Mouse (Mus musculus) midbrain, embryonic 11.5 days (tissue): ENCODE measurements around the gene Pax8. TPM values are rescaled to one million over a fixed set of nuclear protein-coding genes. Genes with fewer than 3 reads are reported as not detected.
A peak's percentile ranks its signal among the peaks of the same experiment; 100 is the strongest.

Experiments
- ATAC-seq: fragments of 200-750 bp; cut with Nextera tagmentation; 2 replicates; pipeline ENCODE4 v1.8.0; 2017; ENCODE audit warnings: moderate TSS enrichment, moderate library complexity; ENCODE audit not compliant: low FRiP score
- DNase-seq: peaks from one replicate; pipeline ENCODE4 v3.0.0; 2015; ENCODE audit warnings: low spot score; ENCODE audit errors: missing footprints
- H3K27ac ChIP-seq: fragments of 300-500 bp; sonication (generic); 2 replicates; pipeline ENCODE4 v1.5.1; 2014; ENCODE audit warnings: low read depth, low read length
- H3K27me3 ChIP-seq: fragments of 300-500 bp; sonication (generic); 2 replicates; pipeline ENCODE4 v1.6.1; 2014; ENCODE audit warnings: mild to moderate bottlenecking, low read length, moderate library complexity, mixed read lengths; ENCODE audit not compliant: control insufficient read depth, insufficient read depth
- H3K36me3 ChIP-seq: fragments of 300-500 bp; sonication (generic); 2 replicates; pipeline ENCODE4 v1.6.1; 2014; ENCODE audit warnings: mild to moderate bottlenecking, low read length, moderate library complexity, mixed read lengths; ENCODE audit not compliant: control insufficient read depth, insufficient read depth
- H3K4me1 ChIP-seq: fragments of 300-500 bp; sonication (generic); 2 replicates; pipeline ENCODE4 v1.6.1; 2014; ENCODE audit warnings: low read length; ENCODE audit not compliant: control insufficient read depth, insufficient read depth
- H3K4me2 ChIP-seq: fragments of 300-500 bp; sonication (generic); 2 replicates; pipeline ENCODE4 v1.6.1; 2014; ENCODE audit warnings: mild to moderate bottlenecking, moderate library complexity
- H3K4me3 ChIP-seq: fragments of 300-500 bp; sonication (generic); 2 replicates; pipeline ENCODE4 v1.5.1; 2014; ENCODE audit warnings: low read depth, low read length
- H3K9ac ChIP-seq: fragments of 300-500 bp; sonication (generic); 2 replicates; pipeline ENCODE4 v1.6.1; 2014; ENCODE audit warnings: low read length
- H3K9me3 ChIP-seq: fragments of 300-500 bp; sonication (generic); 2 replicates; pipeline ENCODE4 v1.6.1; 2016; ENCODE audit warnings: low read length; ENCODE audit not compliant: control insufficient read depth
- WGBS: fragments of 180-500 bp; shearing (Covaris S2); extraction: QIAGEN DNeasy Blood & Tissue Kit; methylation state at CpG from one replicate; pipeline ENCODE4 v1.1.7; 2014; 5-methylcytosine and 5-hydroxymethylcytosine counted together
- polyA plus RNA-seq: library from polyadenylated mRNA; unstranded; fragments of >200 nt; fragmentation: Nextera tagmentation; extraction: Ambion mirVana; gene quantifications from 2 replicates; pipeline ENCODE4 v1.2.1, GENCODE M21; 2014

Gene Pax8
- polyA plus RNA-seq, 1 experiment from 2014 or later: 3.4 TPM

DNA sequence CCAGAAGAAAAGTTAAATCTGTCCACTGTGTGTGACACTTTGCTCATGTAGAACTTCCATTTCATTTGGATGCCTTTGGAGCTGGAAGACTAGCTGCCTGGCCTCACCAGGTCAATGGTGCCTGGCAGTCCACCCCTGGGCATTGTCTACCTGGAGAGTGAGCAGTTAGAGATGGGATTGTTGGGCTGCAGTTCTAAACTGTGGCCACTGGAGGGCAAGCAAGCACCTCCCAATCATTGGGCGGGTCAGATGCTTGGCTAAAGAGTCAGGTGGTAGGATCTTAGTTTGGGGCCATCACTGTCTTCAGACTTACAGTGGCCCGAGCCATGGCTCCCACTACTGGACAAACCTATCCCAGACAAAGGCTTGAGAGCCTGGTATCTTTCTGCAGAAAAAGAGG is 66.2 kb downstream of the Pax8 start:
- ATAC-seq: peak; percentile 36

GRCm38 (mm10) chr2:24407701-24408485 is 67.5 kb downstream of the Pax8 start:
- no peaks in the 10 kb centered on the region for H3K36me3 ChIP-seq
- H3K9me3 ChIP-seq: no peaks in the 10 kb centered on the region
- 0 out of 2 replicates have a peak, but pooled peaks cover 2% of the 10 kb centered on the region for H3K4me1 ChIP-seq
- ATAC-seq (no peak), DNase-seq (no peak)
- H3K27ac ChIP-seq: no peak overlapping the region
- H3K27me3 ChIP-seq: no peaks in the 10 kb centered on the region; the same call in none of the 2 replicates
- H3K9ac ChIP-seq: no peak overlapping the region
- H3K4me3 ChIP-seq: no peak overlapping the region
- 16% methylated on average over 4 of the region's 4 CpGs for WGBS
- no peak overlapping the region for H3K4me2 ChIP-seq

More for the DNA sequence above, 66.2 kb downstream of the Pax8 start:
- Histone ChIP-seq H3K4me2 (no peak overlapping the region), H3K4me3 (no peak overlapping the region), H3K27me3 (no peaks in the 10 kb centered on the region; the same call in none of the 2 replicates), H3K36me3 (no peaks in the 10 kb centered on the region), H3K27ac (no peak overlapping the region), H3K4me1 (0 out of 2 replicates have a peak, but pooled peaks cover 2% of the 10 kb centered on the region), H3K9ac (no peak overlapping the region), H3K9me3 (no peaks in the 10 kb centered on the region)
- 3% methylated on average over 2 of the region's 2 CpGs for WGBS
- peak; percentile 96 for DNase-seq

GRCm38 (mm10) chr2:24405345-24406012 is 69.9 kb downstream of the Pax8 start:
- Histone ChIP-seq H3K27me3 (no peaks in the 10 kb centered on the region; the same call in none of the 2 replicates), H3K4me1 (0 out of 2 replicates have a peak, but pooled peaks cover 2% of the 10 kb centered on the region), H3K4me3 (peak overlapping the region; percentile 4; the same call in 1 of the 2 replicates), H3K9me3 (no peaks in the 10 kb centered on the region), H3K36me3 (no peaks in the 10 kb centered on the region), H3K9ac (peak overlapping the region; percentile 46), H3K4me2 (peak overlapping the region; percentile 38), H3K27ac (no peak overlapping the region)
- WGBS: 16% methylated on average over 23 of the region's 23 CpGs
- DNase-seq: peak; percentile 93
- ATAC-seq: peak; percentile 69

DNA sequence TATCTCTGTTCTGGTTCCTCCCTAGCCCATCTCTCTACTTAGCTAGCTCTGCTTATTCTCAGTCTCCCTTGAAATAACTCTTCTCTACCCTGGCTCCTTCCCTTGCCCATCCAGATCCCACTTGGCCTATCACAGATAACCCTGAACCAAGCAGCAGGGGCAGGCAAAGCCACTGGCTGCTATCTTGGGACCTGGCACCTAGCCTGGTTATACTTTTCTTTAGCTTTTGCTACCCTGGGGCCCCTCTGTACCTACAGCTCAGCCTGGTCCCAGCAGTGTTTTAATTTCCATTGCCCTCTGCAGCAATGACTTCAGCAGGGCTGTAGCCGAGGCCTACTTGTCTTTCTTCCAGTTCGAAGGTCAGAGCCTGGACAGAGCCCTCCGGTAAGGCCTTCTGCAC is 74.7 kb downstream of the Pax8 start:
- no peak for DNase-seq
- H3K4me1 ChIP-seq: no peaks in the 10 kb centered on the region
- H3K36me3 ChIP-seq: no peaks in the 10 kb centered on the region
- no peak overlapping the region for H3K27ac ChIP-seq
- H3K9me3 ChIP-seq: no peaks in the 10 kb centered on the region
- H3K4me3 ChIP-seq: no peak overlapping the region
- WGBS: 88% methylated on average over 3 of the region's 3 CpGs
- H3K4me2 ChIP-seq: no peak overlapping the region
- H3K27me3 ChIP-seq: no peaks in the 10 kb centered on the region; the same call in 1 of the 2 replicates
- ATAC-seq: no peak
- no peak overlapping the region for H3K9ac ChIP-seq

- DNase-seq (no peak), ATAC-seq (no peak)
- no peaks in the 10 kb centered on the region for H3K9me3 ChIP-seq
- no peaks in the 10 kb centered on the region for H3K27me3 ChIP-seq
- no peak overlapping the region for H3K9ac ChIP-seq
- H3K4me1 ChIP-seq: no peaks in the 10 kb centered on the region
- H3K27ac ChIP-seq: no peak overlapping the region
- no peaks in the 10 kb centered on the region for H3K36me3 ChIP-seq
- 12% methylated on average over 2 of the region's 2 CpGs for WGBS
- H3K4me3 ChIP-seq: no peak overlapping the region
- no peak overlapping the region for H3K4me2 ChIP-seq
Measured at GRCm38 (mm10) chr2:24397115-24397514, 78.3 kb downstream of the Pax8 start.

DNA sequence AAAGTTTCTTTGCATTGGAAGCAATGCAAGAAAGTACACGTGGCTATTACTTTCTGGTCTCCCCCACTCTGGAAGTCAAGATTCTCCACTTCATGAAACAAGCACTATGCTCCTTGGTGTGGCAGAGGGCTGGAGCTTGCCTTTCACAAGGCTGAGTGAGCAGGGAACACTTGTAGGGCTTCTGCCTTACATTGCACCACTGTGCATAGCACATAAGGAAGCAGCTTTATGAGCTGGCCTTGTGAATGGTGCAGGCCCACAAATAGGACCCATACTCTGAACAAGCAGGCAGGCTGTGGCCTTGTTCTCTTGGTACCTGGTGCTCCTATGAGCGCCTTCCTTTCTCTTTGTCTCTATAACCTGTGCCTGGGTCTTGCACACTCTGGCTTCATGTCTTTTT is 82.1 kb downstream of the Pax8 start:
- DNase-seq (no peak), ATAC-seq (no peak)
- no peaks in the 10 kb centered on the region for H3K36me3 ChIP-seq
- H3K9ac ChIP-seq: no peak overlapping the region
- H3K27ac ChIP-seq: no peak overlapping the region
- H3K9me3 ChIP-seq: no peaks in the 10 kb centered on the region
- no peak overlapping the region for H3K4me3 ChIP-seq
- no peaks in the 10 kb centered on the region for H3K4me1 ChIP-seq
- WGBS: 75% methylated on average over 2 of the region's 2 CpGs
- H3K4me2 ChIP-seq: no peak overlapping the region
- no peaks in the 10 kb centered on the region for H3K27me3 ChIP-seq

GRCm38 (mm10) chr2:24387361-24388283 is 87.8 kb downstream of the Pax8 start:
- Histone ChIP-seq H3K4me2 (no peak overlapping the region), H3K36me3 (no peaks in the 10 kb centered on the region), H3K9me3 (no peaks in the 10 kb centered on the region), H3K4me3 (no peak overlapping the region), H3K4me1 (no peaks in the 10 kb centered on the region), H3K27me3 (no peaks in the 10 kb centered on the region), H3K27ac (no peak overlapping the region), H3K9ac (no peak overlapping the region)
- no peak for DNase-seq
- WGBS: 86% methylated on average over 4 of the region's 4 CpGs
- ATAC-seq: no peak

GRCm38 (mm10) chr2:24386964-24387320 is 88.5 kb downstream of the Pax8 start:
- no peak overlapping the region for H3K4me3 ChIP-seq
- no peaks in the 10 kb centered on the region for H3K9me3 ChIP-seq
- H3K4me2 ChIP-seq: no peak overlapping the region
- ATAC-seq (no peak), DNase-seq (no peak)
- no peaks in the 10 kb centered on the region for H3K36me3 ChIP-seq
- H3K27ac ChIP-seq: no peak overlapping the region
- no peaks in the 10 kb centered on the region for H3K27me3 ChIP-seq
- 89% methylated on average over 2 of the region's 2 CpGs for WGBS
- H3K4me1 ChIP-seq: no peaks in the 10 kb centered on the region
- H3K9ac ChIP-seq: no peak overlapping the region
